Mouse (Mus musculus): ENCODE measurements around the gene Pisd.
"Not testable (repeated sequence)": the region's sequence is repeated elsewhere in the genome, so short reads cannot be mapped to it uniquely, and the experiment has no call there.

DNA sequence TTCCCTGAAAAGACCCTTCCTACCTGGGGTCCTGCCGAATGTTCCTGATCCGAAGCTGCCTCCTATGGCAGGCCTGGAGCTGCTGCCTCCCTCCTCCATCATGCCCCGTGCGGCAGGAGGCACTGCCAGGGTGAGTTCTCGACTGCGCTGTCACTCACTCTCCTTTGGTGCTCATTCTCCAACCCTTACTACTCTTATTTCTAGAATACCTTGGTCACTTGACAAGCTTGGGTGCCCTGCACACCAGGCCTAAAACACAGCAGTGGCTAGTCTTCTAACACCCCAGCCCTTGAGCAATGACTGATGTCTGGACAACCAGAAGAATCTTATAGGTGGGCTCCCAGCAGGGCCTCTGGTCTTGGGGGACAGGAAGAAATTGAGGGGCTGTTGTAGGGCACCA, 51.6 kb downstream of the Pisd start:
- TF ChIP-seq CTCF (IDR thresholded peaks at IDR 0.05; ENCODE audit: extremely low read depth, insufficient read length, insufficient replicate concordance, low read depth, low read length); POLR2A (IDR thresholded peaks at IDR 0.05; ENCODE audit: low read depth, low read length): not testable (repeated sequence)
